Comparison of ENCODE assay signal across 9 mouse cellular contexts in the genomic region with DNA sequence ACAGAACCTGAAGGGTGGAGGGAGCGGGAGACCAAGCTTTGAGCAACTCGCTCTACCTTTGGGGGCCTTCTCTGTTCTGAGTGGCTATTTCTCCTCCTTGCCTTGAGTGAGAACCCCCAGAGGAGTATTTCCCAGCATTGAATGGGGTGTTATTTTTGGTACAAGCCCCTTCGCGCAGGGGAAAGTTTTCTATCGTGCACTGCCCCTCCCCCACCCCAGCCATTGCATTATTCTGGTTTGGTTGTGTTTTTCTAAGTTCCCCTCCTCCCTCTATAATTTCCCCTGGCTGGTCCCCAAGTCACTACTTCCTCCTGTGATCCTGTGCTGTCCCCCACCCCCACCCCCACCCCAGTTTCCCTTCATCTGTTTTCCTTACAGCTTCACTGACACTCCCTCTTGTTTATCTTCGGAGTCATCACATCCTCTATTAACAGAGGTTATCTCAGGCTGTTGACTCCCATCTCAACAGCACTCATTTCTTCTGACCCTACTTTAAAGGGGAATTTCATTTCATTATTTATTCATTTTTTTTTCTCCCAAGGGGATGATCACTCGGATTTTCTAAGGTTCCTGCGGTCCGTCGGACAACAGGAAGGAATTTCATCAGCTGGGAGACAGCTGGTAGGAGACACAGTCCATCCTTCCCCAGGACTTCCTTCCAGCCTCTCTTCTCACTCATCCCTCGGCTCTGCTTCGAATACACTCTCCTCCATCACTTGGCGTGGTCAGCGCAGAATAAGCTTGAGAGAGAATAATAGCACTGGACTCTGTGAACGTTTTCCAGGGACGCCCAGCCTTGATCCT. TPM values are rescaled to one million over a fixed set of nuclear protein-coding genes. Genes with fewer than 3 reads are reported as not detected.
DNase-seq lines count a peak whose midpoint lies in the region; ATAC-seq lines count a peak whose summit lies in the region.
"Had no signal": no experiment of that assay in that cellular context is flagged by ENCODE, and none has a peak within 500 bp of the region (broad histone marks: within the 10 kb centered on the region; RNA-seq: fewer than 3 reads in every experiment).

No protein-coding gene starts in this region.

- no peaks in the 10 kb centered on the region for H3K9me3 ChIP-seq in embryonic facial prominence, embryonic 14.5 days (ENCODE audit: control insufficient read depth, low read length)
- H3K9me3 ChIP-seq in forebrain, embryonic 14.5 days (replicated peaks; ENCODE audit: control insufficient read depth, low read length), result no peaks in the 10 kb centered on the region
- H3K9me3 ChIP-seq in hindbrain, embryonic 10.5 days, result no peaks in the 10 kb centered on the region

- peak; percentile 30 for DNase-seq in adrenal gland, postnatal 14 days
- DNase-seq in adrenal gland, postnatal 4 days (ENCODE audit: low spot score in 2 of 2), result no peak
- no peak for DNase-seq in embryonic facial prominence, embryonic 14.5 days (ENCODE audit: low spot score)
- peak; percentile 12 to 50 for DNase-seq in kidney, adult 8-10 months
- peak; percentile 37 for DNase-seq in lung, postnatal 25 days (ENCODE audit: low spot score)
- no peak for DNase-seq in forebrain, embryonic 14.5 days (ENCODE audit: low spot score)
- no peak for DNase-seq in cerebellum, adult 9-11 months
- DNase-seq in hindbrain, embryonic 10.5 days (ENCODE audit: low spot score), result no peak

- no peak overlapping the region for H3K4me3 ChIP-seq in embryonic facial prominence, embryonic 14.5 days (ENCODE audit: low read depth, low read length)
- H3K4me3 ChIP-seq in forebrain, embryonic 14.5 days (ENCODE audit: low read depth, low read length), result no peak overlapping the region
- H3K4me3 ChIP-seq in hindbrain, embryonic 10.5 days, result no peak overlapping the region

- H3K4me2 ChIP-seq in embryonic facial prominence, embryonic 14.5 days (ENCODE audit: low read depth, low read length), result no peak overlapping the region
- no peak overlapping the region for H3K4me2 ChIP-seq in forebrain, embryonic 14.5 days (ENCODE audit: low read length)

- no peak overlapping the region for H3K9ac ChIP-seq in embryonic facial prominence, embryonic 14.5 days (ENCODE audit: low read depth, low read length)
- H3K9ac ChIP-seq in forebrain, embryonic 14.5 days (ENCODE audit: low read length), result no peak overlapping the region

- no peaks in the 10 kb centered on the region for H3K27me3 ChIP-seq in embryonic facial prominence, embryonic 14.5 days (replicated peaks; ENCODE audit: control insufficient read depth, insufficient read depth, low read length)
- no peaks in the 10 kb centered on the region for H3K27me3 ChIP-seq in forebrain, embryonic 14.5 days (replicated peaks; ENCODE audit: control insufficient read depth, insufficient read depth, low read length)
- no peaks in the 10 kb centered on the region for H3K27me3 ChIP-seq in hindbrain, embryonic 10.5 days (ENCODE audit: insufficient read depth, poor library complexity, severe bottlenecking)

- WGBS in embryonic facial prominence, embryonic 14.5 days, result 46% methylated on average over 16 of the region's 16 CpGs
- WGBS in forebrain, embryonic 14.5 days, result 81% methylated on average over 16 of the region's 16 CpGs
- WGBS in hindbrain, embryonic 10.5 days, result 68% methylated on average over 16 of the region's 16 CpGs

- ATAC-seq in embryonic facial prominence, embryonic 14.5 days (ENCODE audit: low read depth), result 0 out of 2 replicates have a peak, but pooled peaks have one; percentile 26
- no peak for ATAC-seq in forebrain, embryonic 14.5 days
- ATAC-seq: inflammation-experienced regulatory T-cells, adult 6 months had no signal

- H3K27ac ChIP-seq in embryonic facial prominence, embryonic 14.5 days (replicated peaks; ENCODE audit: low read depth, low read length), result 0 out of 2 replicates have a peak overlapping the region, but pooled peaks have one; percentile 3
- no peak overlapping the region for H3K27ac ChIP-seq in forebrain, embryonic 14.5 days (ENCODE audit: low read depth, low read length)
- H3K27ac ChIP-seq in hindbrain, embryonic 10.5 days, result no peak overlapping the region

- H3K4me1 ChIP-seq in embryonic facial prominence, embryonic 14.5 days (ENCODE audit: control insufficient read depth, insufficient read depth, low read length), result peaks cover 4% of the 10 kb centered on the region; the same call in 1 of the 2 replicates
- no peaks in the 10 kb centered on the region for H3K4me1 ChIP-seq in forebrain, embryonic 14.5 days (ENCODE audit: control insufficient read depth, insufficient read depth, low read length)
- peaks cover 13% of the 10 kb centered on the region for H3K4me1 ChIP-seq in hindbrain, embryonic 10.5 days (replicated peaks)

- no peaks in the 10 kb centered on the region for H3K36me3 ChIP-seq in embryonic facial prominence, embryonic 14.5 days (ENCODE audit: control insufficient read depth, insufficient read depth, low read length)
- H3K36me3 ChIP-seq in forebrain, embryonic 14.5 days (ENCODE audit: control insufficient read depth, insufficient read depth, low read length), result no peaks in the 10 kb centered on the region
- no peaks in the 10 kb centered on the region for H3K36me3 ChIP-seq in hindbrain, embryonic 10.5 days

RNA-seq across cellular contexts. Expression of a gene that starts 58.9 kb away (rescaled TPM):
- total RNA-seq in adrenal gland, postnatal 14 days (2021), result 39.8 and 43.0 TPM in 2 replicates
- total RNA-seq in adrenal gland, postnatal 4 days (2021), result 10 to 100 TPM; 57.6 to 59.1 TPM
- 13.1 and 14.7 TPM in 2 replicates for polyA plus RNA-seq in embryonic facial prominence, embryonic 14.5 days (2014; fragmentation: Nextera tagmentation; extraction: Ambion mirVana)
- 14.8 and 17.9 TPM in 2 replicates for polyA plus RNA-seq in forebrain, embryonic 14.5 days (2014; fragmentation: Nextera tagmentation; extraction: Ambion mirVana)
- polyA plus RNA-seq in hindbrain, embryonic 10.5 days (2016; fragmentation: Nextera tagmentation; extraction: Ambion mirVana), result 6.4 and 7.7 TPM in 2 replicates

Comparison
In these comparisons a context has a peak if more than half of its experiments do, and no peak if none do; other contexts are left out.
1. DNase-seq: peak in adrenal gland, postnatal 14 days (single experiment), kidney, adult 8-10 months (2 of 2) and lung, postnatal 25 days (single experiment); none in adrenal gland, postnatal 4 days (0 of 2), embryonic facial prominence, embryonic 14.5 days (single experiment), forebrain, embryonic 14.5 days (single experiment), cerebellum, adult 9-11 months (single experiment) and hindbrain, embryonic 10.5 days (single experiment).